Mouse (Mus musculus): ENCODE measurements around the gene AA986860. TPM values are rescaled to one million over a fixed set of nuclear protein-coding genes. Genes with fewer than 3 reads are reported as not detected.

Gene AA986860
- 0.13 TPM for polyA plus RNA-seq (2017; shearing (Covaris generic))

GRCm38 (mm10) chr1:130731741-130732337, at the start of gene AA986860:
TSS of gene AA986860 (plus strand) at chr1:130731976.

GRCm38 (mm10) chr1:130715561-130716217, 16.1 kb upstream of the AA986860 start, which contains the start of gene Gm29427:
TSS of gene Gm29427 (minus strand) at chr1:130715799.

GRCm38 (mm10) chr1:130717291-130717871, 14.4 kb upstream of the AA986860 start, which contains the start of gene Yod1:
TSS of gene Yod1 (plus strand) at chr1:130717327.

GRCm38 (mm10) chr1:130729153-130729552, 2.6 kb upstream of the AA986860 start, which contains the start of gene Pfkfb2:
TSS of gene Pfkfb2 (minus strand) at chr1:130729253.

Other genes with a start within 250 kb of the AA986860 start
- gene Zp3r, start 102.4 kb upstream of the AA986860 start, polyA plus RNA-seq (2017; shearing (Covaris generic)): not detected
- 0.24 TPM for gene C4bp, start 70.3 kb upstream of the AA986860 start, polyA plus RNA-seq (2017; shearing (Covaris generic))
- gene Gm29427, start 16.2 kb upstream of the AA986860 start, polyA plus RNA-seq (2017; shearing (Covaris generic)): not detected
- 7.5 TPM for gene Yod1, start 14.6 kb upstream of the AA986860 start, polyA plus RNA-seq (2017; shearing (Covaris generic))
- gene Pfkfb2, start 2.7 kb upstream of the AA986860 start, polyA plus RNA-seq (2017; shearing (Covaris generic)): 7.5 TPM
- gene Fcamr, start 68.9 kb downstream of the AA986860 start, polyA plus RNA-seq (2017; shearing (Covaris generic)): 0.66 TPM
- 0.17 TPM for gene Pigr, start 94.7 kb downstream of the AA986860 start, polyA plus RNA-seq (2017; shearing (Covaris generic))
- 6.0 TPM for gene Fcmr, start 133.7 kb downstream of the AA986860 start, polyA plus RNA-seq (2017; shearing (Covaris generic))
- not detected for gene Il24, start 155.5 kb downstream of the AA986860 start, polyA plus RNA-seq (2017; shearing (Covaris generic))
- gene Il20, start 179.5 kb downstream of the AA986860 start, polyA plus RNA-seq (2017; shearing (Covaris generic)): not detected
- not detected for gene Il19, start 208.1 kb downstream of the AA986860 start, polyA plus RNA-seq (2017; shearing (Covaris generic))

All from inflammation-experienced regulatory T-cells, adult 16 weeks (primary cell).